Mouse (Mus musculus) intestine, embryonic 16.5 days (tissue): ENCODE measurements around the gene Btn2a2. TPM values are rescaled to one million over a fixed set of nuclear protein-coding genes. Genes with fewer than 3 reads are reported as not detected.

Experiments
- ATAC-seq: fragments of 200-750 bp; cut with Nextera tagmentation; 2 replicates; pipeline ENCODE4 v1.8.0; 2017; ENCODE audit warnings: moderate TSS enrichment, moderate library complexity
- H3K27ac ChIP-seq: fragments of 300-500 bp; sonication (generic); 2 replicates; pipeline ENCODE4 v1.5.1; 2014; ENCODE audit warnings: mild to moderate bottlenecking, low read length
- H3K27me3 ChIP-seq: fragments of 300-500 bp; sonication (generic); replicated peaks from 2 replicates; pipeline ENCODE4 v1.6.1; 2014; ENCODE audit warnings: low read length, control low read depth, mixed read lengths; ENCODE audit not compliant: control insufficient read depth, insufficient read depth
- H3K36me3 ChIP-seq: fragments of 300-500 bp; sonication (generic); 2 replicates; pipeline ENCODE4 v1.6.1; 2014; ENCODE audit warnings: low read length, control low read depth; ENCODE audit not compliant: control insufficient read depth, insufficient read depth
- H3K4me1 ChIP-seq: fragments of 300-500 bp; sonication (generic); 2 replicates; pipeline ENCODE4 v1.6.1; 2014; ENCODE audit warnings: low read length, control low read depth, mixed read lengths; ENCODE audit not compliant: control insufficient read depth, insufficient read depth
- H3K4me2 ChIP-seq: fragments of 300-500 bp; sonication (generic); 2 replicates; pipeline ENCODE4 v1.6.1; 2014; ENCODE audit warnings: low read depth, low read length, control low read depth
- H3K4me3 ChIP-seq: fragments of 300-500 bp; sonication (generic); 2 replicates; pipeline ENCODE4 v1.5.1; 2014; ENCODE audit warnings: mild to moderate bottlenecking, low read length
- H3K9ac ChIP-seq: fragments of 300-500 bp; sonication (generic); 2 replicates; pipeline ENCODE4 v1.6.1; 2014; ENCODE audit warnings: low read depth, low read length
- H3K9me3 ChIP-seq: fragments of 300-500 bp; sonication (generic); 2 replicates; pipeline ENCODE4 v1.6.1; 2016; ENCODE audit warnings: low read length, control low read depth; ENCODE audit not compliant: control insufficient read depth
- WGBS: fragments of 180-500 bp; shearing (Covaris S2); extraction: QIAGEN DNeasy Blood & Tissue Kit; methylation state at CpG from one replicate; pipeline ENCODE4 v1.1.7; 2014; 5-methylcytosine and 5-hydroxymethylcytosine counted together
- polyA plus RNA-seq: library from polyadenylated mRNA; unstranded; fragments of >200 nt; fragmentation: Nextera tagmentation; extraction: Ambion mirVana; gene quantifications from 2 replicates; pipeline ENCODE4 v1.2.1, GENCODE M21; 2015

Gene Btn2a2
- polyA plus RNA-seq, 1 experiment from 2014 or later, result 0.12 TPM

DNA sequence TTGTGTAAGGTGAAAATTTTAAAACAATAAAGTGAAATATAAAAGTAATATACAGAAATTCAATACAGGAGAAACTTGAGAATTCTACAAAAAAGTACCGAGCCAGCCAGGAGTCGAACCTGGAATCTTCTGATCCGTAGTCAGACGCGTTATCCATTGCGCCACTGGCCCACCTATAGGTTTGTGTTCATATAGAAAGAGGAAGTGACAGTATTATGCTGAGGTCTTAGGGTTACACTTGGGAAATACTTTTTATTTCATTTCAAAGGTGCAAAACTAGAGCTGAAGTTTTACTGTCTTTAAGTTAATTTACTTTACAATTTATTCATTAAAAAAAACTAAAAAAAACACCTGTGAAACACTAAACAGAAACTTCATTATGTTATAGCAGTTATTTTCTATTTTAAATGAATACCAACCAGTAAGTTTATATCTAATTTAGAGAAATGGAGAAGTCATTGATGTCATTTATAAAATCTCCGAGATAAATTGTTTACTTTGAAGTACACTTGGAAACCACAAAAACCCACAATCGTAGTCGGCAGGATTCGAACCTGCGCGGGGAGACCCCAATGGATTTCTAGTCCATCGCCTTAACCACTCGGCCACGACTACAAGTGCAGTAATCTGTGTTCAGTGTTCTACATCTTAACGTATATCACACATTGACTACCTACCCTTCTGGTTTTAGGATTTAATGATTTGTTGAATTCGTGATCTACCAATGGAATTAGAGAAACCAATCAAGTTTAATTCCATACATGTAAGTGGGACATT lies 12.0 kb upstream of the Btn2a2 start:
- Histone ChIP-seq H3K9ac (no peak overlapping the region), H3K27ac (no peak overlapping the region), H3K27me3 (no peaks in the 10 kb centered on the region), H3K9me3 (no peaks in the 10 kb centered on the region), H3K4me1 (peaks cover 17% of the 10 kb centered on the region; the same call in 1 of the 2 replicates), H3K36me3 (no peaks in the 10 kb centered on the region), H3K4me2 (no peak overlapping the region), H3K4me3 (no peak overlapping the region)
- WGBS, result 9% methylated on average over 17 of the region's 17 CpGs
- ATAC-seq, result peak; percentile 88

DNA sequence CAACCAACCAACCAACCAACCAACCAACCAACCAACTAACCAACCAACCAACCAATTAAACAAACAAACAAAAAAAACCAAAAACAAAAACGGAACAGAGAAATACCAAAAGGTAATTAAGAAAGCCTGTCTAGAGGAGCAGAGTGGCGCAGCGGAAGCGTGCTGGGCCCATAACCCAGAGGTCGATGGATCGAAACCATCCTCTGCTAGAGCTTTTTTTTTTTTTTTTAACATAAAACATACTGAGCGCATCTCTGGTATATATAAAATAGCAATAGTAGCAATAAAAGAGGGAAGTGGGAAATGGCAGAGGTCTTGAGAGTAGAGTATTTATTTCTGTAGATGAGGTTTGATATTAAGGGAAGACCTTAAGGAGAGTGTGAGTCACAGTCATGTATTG lies 11.3 kb upstream of the Btn2a2 start:
- no peak overlapping the region for H3K27ac ChIP-seq
- H3K9ac ChIP-seq, result no peak overlapping the region
- 29% methylated on average over 7 of the region's 7 CpGs for WGBS
- peaks cover 14% of the 10 kb centered on the region; the same call in 1 of the 2 replicates for H3K4me1 ChIP-seq
- H3K36me3 ChIP-seq, result no peaks in the 10 kb centered on the region
- H3K9me3 ChIP-seq, result no peaks in the 10 kb centered on the region
- peak; percentile 47; the same call in 1 of the 2 replicates for ATAC-seq
- no peak overlapping the region for H3K4me2 ChIP-seq
- H3K4me3 ChIP-seq, result no peak overlapping the region
- no peaks in the 10 kb centered on the region for H3K27me3 ChIP-seq

DNA sequence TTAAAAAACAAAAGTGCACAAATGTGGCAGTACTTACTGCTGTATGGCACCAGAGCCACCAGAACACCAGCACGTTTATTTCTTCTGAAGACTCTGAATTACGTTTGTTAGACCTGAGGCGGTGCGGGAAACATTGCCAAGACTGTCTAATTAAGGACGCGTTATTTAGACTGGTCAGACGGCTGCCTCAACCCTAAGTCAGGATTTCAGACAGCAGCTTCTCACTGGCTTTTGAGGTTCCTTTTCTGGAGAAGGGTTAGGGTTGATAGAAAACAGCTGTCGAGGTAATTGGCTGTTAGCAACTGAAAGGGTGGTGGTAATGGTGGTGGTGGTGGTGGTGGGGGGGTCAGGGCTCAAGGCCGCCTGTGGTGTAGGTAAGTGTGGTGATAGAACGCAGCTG lies 10.0 kb upstream of the Btn2a2 start:
- Histone ChIP-seq H3K36me3 (no peaks in the 10 kb centered on the region), H3K27me3 (no peaks in the 10 kb centered on the region), H3K4me3 (peak overlapping the region; percentile 32), H3K27ac (no peak overlapping the region), H3K4me1 (peaks cover 14% of the 10 kb centered on the region; the same call in 1 of the 2 replicates), H3K9me3 (no peaks in the 10 kb centered on the region), H3K9ac (no peak overlapping the region), H3K4me2 (peak overlapping the region; percentile 49)
- WGBS, result 10% methylated on average over 10 of the region's 10 CpGs
- no peak for ATAC-seq

DNA sequence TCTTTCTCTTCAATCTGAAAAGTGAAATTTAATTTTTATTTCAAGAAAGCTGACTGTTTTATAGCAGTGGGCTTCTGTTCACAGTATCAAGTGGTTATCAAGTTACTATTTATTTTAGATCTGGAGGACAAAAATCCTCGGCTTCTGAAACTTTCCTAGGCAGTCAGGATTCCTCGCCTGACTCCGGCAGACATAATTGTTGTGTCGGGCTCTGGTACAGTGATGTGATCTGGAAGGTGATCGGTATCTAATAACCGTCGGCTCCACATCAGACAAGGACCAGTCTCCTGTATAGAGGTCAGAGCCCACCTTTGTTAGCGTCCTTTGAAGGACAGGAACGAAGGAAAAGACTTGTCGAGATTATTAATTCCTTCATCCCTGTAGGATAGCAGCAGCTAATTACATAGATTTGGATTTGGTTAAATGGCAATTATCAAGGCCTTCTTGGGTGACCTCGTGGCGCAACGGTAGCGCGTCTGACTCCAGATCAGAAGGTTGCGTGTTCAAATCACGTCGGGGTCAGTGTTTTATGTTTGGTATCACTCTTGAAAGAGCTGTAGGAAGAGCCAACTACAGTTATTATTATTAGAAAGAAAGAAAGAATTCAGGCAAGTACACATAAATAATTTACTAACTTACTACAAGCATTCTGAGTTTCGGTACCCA lies 9.1 kb upstream of the Btn2a2 start:
- ATAC-seq, result peak; percentile 24; the same call in 1 of the 2 replicates
- Histone ChIP-seq H3K9ac (no peak overlapping the region), H3K4me3 (peak overlapping the region; percentile 32), H3K27me3 (no peaks in the 10 kb centered on the region), H3K4me1 (peaks cover 14% of the 10 kb centered on the region; the same call in 1 of the 2 replicates), H3K4me2 (peak overlapping the region; percentile 49), H3K27ac (no peak overlapping the region), H3K36me3 (no peaks in the 10 kb centered on the region), H3K9me3 (no peaks in the 10 kb centered on the region)
- WGBS, result 12% methylated on average over 19 of the region's 19 CpGs

DNA sequence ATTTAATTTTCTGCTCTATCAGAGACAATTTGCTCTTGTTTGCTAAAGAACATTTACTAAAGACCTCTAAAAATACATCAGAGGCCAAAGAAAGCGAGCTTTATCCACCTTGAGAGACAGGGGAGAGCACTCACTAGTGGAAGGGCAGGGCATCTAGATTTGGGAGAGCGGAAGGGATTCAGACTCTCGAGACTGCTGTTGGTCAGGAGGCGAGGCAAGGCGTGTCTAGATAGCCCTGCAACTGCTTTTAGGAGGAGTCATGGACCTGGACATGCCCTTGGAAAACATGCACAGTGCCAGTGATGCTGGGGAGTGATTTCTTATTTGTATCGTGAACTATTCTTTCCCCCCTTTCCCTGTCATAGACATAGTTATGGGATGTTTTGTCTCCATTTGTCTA lies 6.9 kb upstream of the Btn2a2 start:
- no peak overlapping the region for H3K4me2 ChIP-seq
- peaks cover 11% of the 10 kb centered on the region; the same call in 1 of the 2 replicates for H3K4me1 ChIP-seq
- no peak for ATAC-seq
- no peaks in the 10 kb centered on the region for H3K9me3 ChIP-seq
- H3K9ac ChIP-seq, result no peak overlapping the region
- no peak overlapping the region for H3K27ac ChIP-seq
- H3K4me3 ChIP-seq, result no peak overlapping the region
- WGBS, result 78% methylated on average over 6 of the region's 6 CpGs
- no peaks in the 10 kb centered on the region for H3K27me3 ChIP-seq
- H3K36me3 ChIP-seq, result no peaks in the 10 kb centered on the region

DNA sequence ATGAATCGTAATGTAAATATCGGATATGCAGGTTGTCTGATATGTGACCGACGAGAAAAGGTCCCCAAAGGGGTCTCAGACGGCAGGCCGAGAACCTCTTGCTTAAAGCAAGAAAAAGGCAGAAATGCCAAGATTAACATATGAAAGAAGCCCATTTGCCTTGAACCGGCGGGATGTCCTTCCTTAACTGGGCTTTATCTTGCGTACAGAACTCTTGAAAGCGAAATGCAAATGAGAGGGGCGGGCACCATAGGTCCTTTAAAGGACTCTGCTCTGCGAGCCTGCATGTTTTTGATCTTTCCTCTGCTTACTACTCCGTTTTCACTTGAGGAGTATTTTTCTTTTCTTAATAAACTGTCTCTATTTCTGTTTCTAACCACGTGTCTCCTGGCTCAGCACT lies 3.3 kb upstream of the Btn2a2 start:
- Histone ChIP-seq H3K9me3 (no peaks in the 10 kb centered on the region), H3K4me1 (peaks cover 6% of the 10 kb centered on the region; the same call in 1 of the 2 replicates), H3K27me3 (no peaks in the 10 kb centered on the region), H3K4me3 (peak overlapping the region; percentile 36), H3K36me3 (no peaks in the 10 kb centered on the region), H3K4me2 (peak overlapping the region; percentile 45), H3K27ac (no peak overlapping the region), H3K9ac (no peak overlapping the region)
- no peak for ATAC-seq
- 12% methylated on average over 14 of the region's 14 CpGs for WGBS

DNA sequence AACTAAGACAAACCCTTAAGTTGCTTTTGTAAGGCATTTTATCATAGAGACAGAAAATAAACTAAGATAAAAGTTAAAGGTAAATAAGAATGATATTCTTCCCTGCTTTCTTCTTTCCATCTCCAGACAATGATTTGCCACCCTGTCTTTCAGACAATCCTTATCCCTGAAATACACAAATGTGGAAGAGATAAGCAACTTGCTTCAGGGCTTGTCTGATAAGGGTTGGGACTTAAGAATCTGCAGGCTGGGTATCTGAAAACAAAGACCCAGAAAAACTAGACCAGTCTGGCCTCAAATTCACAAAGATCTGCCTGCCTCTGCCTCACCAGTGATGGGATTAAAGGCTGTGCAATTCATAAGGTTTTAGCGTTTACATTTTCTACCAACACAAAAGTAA lies 2.6 kb upstream of the Btn2a2 start:
- Histone ChIP-seq H3K4me3 (no peak overlapping the region), H3K27me3 (no peaks in the 10 kb centered on the region), H3K4me1 (peaks cover 6% of the 10 kb centered on the region; the same call in 1 of the 2 replicates), H3K27ac (no peak overlapping the region), H3K9ac (no peak overlapping the region), H3K9me3 (no peaks in the 10 kb centered on the region), H3K36me3 (no peaks in the 10 kb centered on the region), H3K4me2 (no peak overlapping the region)
- 11% methylated on average over 1 of the region's 1 CpGs for WGBS
- no peak for ATAC-seq

DNA sequence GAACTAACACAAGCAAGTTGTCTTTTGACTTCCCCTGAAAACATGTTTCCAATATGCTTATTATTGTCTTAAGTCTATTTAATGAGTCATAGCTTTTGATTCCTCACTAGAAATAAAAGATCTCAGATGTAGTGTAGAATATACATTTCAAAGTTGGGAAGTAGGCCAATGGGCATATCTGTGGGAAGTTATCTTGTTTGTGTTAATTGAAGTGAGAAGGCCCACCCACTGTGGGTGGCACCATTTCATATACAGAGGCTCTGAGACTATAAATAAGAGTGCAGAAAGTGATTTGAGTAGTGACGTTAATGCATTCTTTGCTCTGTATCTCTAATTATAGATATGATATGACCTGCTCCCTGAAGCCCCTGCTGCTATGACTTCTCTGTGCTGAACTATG lies 2.2 kb upstream of the Btn2a2 start:
- WGBS, result 40% methylated on average over 1 of the region's 1 CpGs
- no peaks in the 10 kb centered on the region for H3K9me3 ChIP-seq

DNA sequence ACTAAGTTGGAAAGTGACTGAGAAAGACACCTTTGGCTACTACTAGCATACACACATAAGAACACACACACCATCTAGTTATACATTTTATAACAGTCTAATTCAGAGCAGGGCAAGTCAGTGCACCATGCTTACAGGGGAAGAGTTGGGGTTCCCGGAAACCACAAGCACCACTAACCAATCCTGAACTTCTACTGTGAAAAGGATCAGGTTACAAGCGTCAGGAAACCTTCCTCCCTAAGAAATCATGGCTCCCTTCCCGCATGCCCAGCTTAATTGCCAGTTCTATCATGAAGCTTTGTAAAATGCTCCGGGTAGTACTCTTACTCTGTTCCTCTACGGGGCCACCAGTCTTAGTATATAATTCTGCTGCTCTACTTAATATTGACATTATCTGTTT lies 3.4 kb downstream of the Btn2a2 start:
- Histone ChIP-seq H3K4me1 (peaks cover 6% of the 10 kb centered on the region; the same call in 1 of the 2 replicates), H3K9me3 (no peaks in the 10 kb centered on the region), H3K9ac (no peak overlapping the region), H3K27me3 (no peaks in the 10 kb centered on the region), H3K4me3 (no peak overlapping the region), H3K36me3 (no peaks in the 10 kb centered on the region), H3K27ac (no peak overlapping the region), H3K4me2 (no peak overlapping the region)
- WGBS, result 44% methylated on average over 5 of the region's 5 CpGs
- ATAC-seq, result no peak

More for the DNA sequence above, 2.2 kb upstream of the Btn2a2 start:
- no peak overlapping the region for H3K4me2 ChIP-seq
- ATAC-seq, result no peak
- H3K4me3 ChIP-seq, result no peak overlapping the region
- H3K4me1 ChIP-seq, result peaks cover 6% of the 10 kb centered on the region; the same call in 1 of the 2 replicates
- H3K27me3 ChIP-seq, result no peaks in the 10 kb centered on the region
- no peak overlapping the region for H3K9ac ChIP-seq
- no peaks in the 10 kb centered on the region for H3K36me3 ChIP-seq
- no peak overlapping the region for H3K27ac ChIP-seq
